In genomic region chr2:173020430-173020829, GRCm38 (mm10) we compare ENCODE assay signal across 8 mouse cellular contexts. TPM values are rescaled to one million over a fixed set of nuclear protein-coding genes. Genes with fewer than 3 reads are reported as not detected.
DNase-seq lines count a peak whose midpoint lies in the region; ATAC-seq and TF ChIP-seq lines count a peak whose summit lies in the region.

Rbm38 (plus strand) TSS chr2:173020498.

- H3K9ac ChIP-seq in forebrain, embryonic 12.5 days, result peak within 1 kb of the TSS; percentile 36

- H3K36me3 ChIP-seq in G1E (replicated peaks), result peaks cover 51% of the 10 kb centered on the region
- peaks cover 25% of the 10 kb centered on the region for H3K36me3 ChIP-seq in forebrain, embryonic 12.5 days (replicated peaks)
- peaks cover 33% of the 10 kb centered on the region for H3K36me3 ChIP-seq in hindbrain, embryonic 10.5 days

- H3K4me3 ChIP-seq in G1E (ENCODE audit: low read depth, low read length), result peak within 1 kb of the TSS; percentile 70
- H3K4me3 ChIP-seq in forebrain, embryonic 12.5 days (replicated peaks), result peak within 1 kb of the TSS; percentile 38
- H3K4me3 ChIP-seq in hindbrain, embryonic 10.5 days, result peak within 1 kb of the TSS; percentile 56

- peak; percentile 48 for DNase-seq in cerebellum, adult 9-11 months
- no peak for DNase-seq in G1E (ENCODE audit: low spot score)
- no peak for DNase-seq in hindbrain, embryonic 10.5 days (ENCODE audit: low spot score)
- no peak for DNase-seq in embryo, embryonic 11 days
- DNase-seq in left cerebral cortex, adult 11 months (ENCODE audit: low spot score), result no peak

- H3K4me1 ChIP-seq in G1E (ENCODE audit: insufficient read depth, low read depth, low read length), result peaks cover 65% of the 10 kb centered on the region
- H3K4me1 ChIP-seq in forebrain, embryonic 12.5 days, result peaks cover 49% of the 10 kb centered on the region
- H3K4me1 ChIP-seq in hindbrain, embryonic 10.5 days (replicated peaks), result peaks cover 61% of the 10 kb centered on the region

- TF ChIP-seq CTCF in G1E (IDR thresholded peaks at IDR 0.05; ENCODE audit: low read depth, low read length), result no peak

- H3K9me3 ChIP-seq in G1E (replicated peaks), result no peaks in the 10 kb centered on the region
- no peaks in the 10 kb centered on the region for H3K9me3 ChIP-seq in forebrain, embryonic 12.5 days
- H3K9me3 ChIP-seq in hindbrain, embryonic 10.5 days, result no peaks in the 10 kb centered on the region

- H3K27me3 ChIP-seq in G1E (ENCODE audit: insufficient read depth, low read length), result no peaks in the 10 kb centered on the region
- peaks cover 35% of the 10 kb centered on the region for H3K27me3 ChIP-seq in forebrain, embryonic 12.5 days
- peaks cover 39% of the 10 kb centered on the region for H3K27me3 ChIP-seq in hindbrain, embryonic 10.5 days (ENCODE audit: insufficient read depth, poor library complexity, severe bottlenecking)

- 29% methylated on average over 11 of the region's 11 CpGs for WGBS in forebrain, embryonic 12.5 days
- 21% methylated on average over 11 of the region's 11 CpGs for WGBS in hindbrain, embryonic 10.5 days

- H3K4me2 ChIP-seq in forebrain, embryonic 12.5 days, result peak within 1 kb of the TSS; percentile 76

- H3K27ac ChIP-seq in forebrain, embryonic 12.5 days, result no peak within 1 kb of the TSS
- H3K27ac ChIP-seq in hindbrain, embryonic 10.5 days, result peak within 1 kb of the TSS; percentile 71

- ATAC-seq in cerebellum, adult (ENCODE audit: insufficient number of reproducible peaks, low FRiP score, low TSS enrichment), result no peak
- no peak for ATAC-seq in G1E (ENCODE audit: extremely low read depth, insufficient number of reproducible peaks, low FRiP score, poor library complexity, severe bottlenecking)
- ATAC-seq in forebrain, embryonic 12.5 days (ENCODE audit: low FRiP score), result no peak
- ATAC-seq in megakaryocyte-erythroid progenitor cell, adult 5-6 weeks (replicated peaks; ENCODE audit: low FRiP score, low TSS enrichment, poor library complexity, severe bottlenecking), result no peak

RNA-seq across cellular contexts. Expression of gene Rbm38, which starts in this region (rescaled TPM):
- total RNA-seq in G1E (2014; fragmentation: Nextera tagmentation) (299 and 342 TPM in 2 replicates), G1E (2017) (35.7 and 36.0 TPM in 2 replicates)
- polyA plus RNA-seq in G1E (2012), result 692 and 737 TPM in 2 replicates
- 65.0 and 67.6 TPM in 2 replicates for polyA plus RNA-seq in forebrain, embryonic 12.5 days (2016; fragmentation: Nextera tagmentation; extraction: Ambion mirVana)
- polyA plus RNA-seq in hindbrain, embryonic 10.5 days (2016; fragmentation: Nextera tagmentation; extraction: Ambion mirVana), result 92.3 and 95.9 TPM in 2 replicates
- 191 and 218 TPM in 2 replicates for total RNA-seq in megakaryocyte-erythroid progenitor cell, adult 5-6 weeks (2014; fragmentation: Nextera tagmentation)
- 38.9 and 116 TPM in 2 replicates for total RNA-seq in megakaryocyte-erythroid progenitor cell, adult 5-6 weeks (2017)
